Mouse (Mus musculus): ENCODE measurements around the gene Umps. TPM values are rescaled to one million over a fixed set of nuclear protein-coding genes. Genes with fewer than 3 reads are reported as not detected.

Gene Umps
- total and polyA plus RNA-seq, 3 experiments = 115 to 173 (median 161) TPM

DNA sequence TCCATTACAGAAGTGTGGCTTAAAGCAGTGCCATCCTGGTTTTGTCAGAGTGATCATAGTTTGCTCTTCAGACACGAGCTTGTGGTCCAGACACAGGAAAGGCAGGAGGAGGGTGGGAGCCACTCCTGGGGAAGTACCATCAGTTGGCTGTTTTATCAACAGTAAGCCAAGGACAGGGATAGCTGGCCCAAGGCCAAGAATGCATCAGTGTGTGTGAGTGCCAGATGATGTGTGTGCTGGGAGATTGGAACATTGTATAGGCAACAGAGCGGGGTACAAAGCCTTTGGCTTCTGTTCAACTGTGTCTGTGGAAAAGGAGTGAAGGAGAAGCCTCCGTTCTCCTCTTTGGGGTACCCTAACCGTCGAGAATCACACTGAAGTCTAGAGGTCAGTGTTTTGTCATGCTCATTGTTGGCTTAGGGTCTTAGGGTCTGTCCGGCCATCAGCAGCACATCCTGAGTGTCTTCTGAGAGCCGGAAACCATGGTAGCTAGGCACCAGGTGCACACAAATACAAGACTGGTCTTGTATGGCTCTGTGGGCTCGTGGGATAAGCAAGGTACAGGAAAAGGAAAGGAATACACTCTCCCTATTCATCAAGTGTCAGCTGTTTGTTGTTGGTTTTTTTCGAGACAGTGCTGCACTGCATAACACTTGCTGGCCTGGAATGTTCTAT lies 37.9 kb downstream of the Umps start:
- DNase-seq (ENCODE audit: extremely low read depth) = no peak
- Histone ChIP-seq H3K9ac (ENCODE audit: insufficient read depth, low read depth) (no peak overlapping the region), H3K4me3 (replicated peaks in 1 of 3; ENCODE audit: low read depth in 2 of 3, low read length in 2 of 3, poor library complexity in 1 of 3) (no peak overlapping the region), H3K36me3 (replicated peaks in 1 of 2; ENCODE audit: control insufficient read depth in 1 of 2, insufficient read depth in 1 of 2, low read length in 1 of 2) (no peaks in the 10 kb centered on the region), H3K9me3 (replicated peaks; ENCODE audit: low read length) (no peaks in the 10 kb centered on the region), H3K27ac (ENCODE audit: insufficient read depth, low read depth) (no peak overlapping the region), H3K27me3 (replicated peaks) (peaks cover 48% of the 10 kb centered on the region), H3K4me2 (ENCODE audit: insufficient read depth, low read depth, poor library complexity, severe bottlenecking) (no peak overlapping the region), H3K4me1 (ENCODE audit: control insufficient read depth in 1 of 2, insufficient read depth in 2 of 2) (no peaks in the 10 kb centered on the region), H3K79me2 (replicated peaks; ENCODE audit: control insufficient read depth, extremely low read depth, insufficient read depth, poor library complexity, severe bottlenecking) (no peaks in the 10 kb centered on the region)
- dilution Hi-C loops (cut with MboI; ENCODE audit: extremely low pct_ligation_motif_present, extremely low pct_unique_long_range_greater_than_20kb, low sequenced_read_pairs) (no loop called here), in situ Hi-C loops (cut with MboI; ENCODE audit: low pct_ligation_motif_present, low pct_unique_long_range_greater_than_20kb, low sequenced_read_pairs) (no loop called here)
- no peak for TF ChIP-seq HCFC1 (IDR thresholded peaks at IDR 0.05; ENCODE audit: low read depth, low read length)
- no peak for TF ChIP-seq MXI1 (IDR thresholded peaks at IDR 0.05; ENCODE audit: low read depth, low read length)
- no peak for TF ChIP-seq ZMIZ1 (IDR thresholded peaks at IDR 0.05; ENCODE audit: low read depth, low read length)
- no peak for TF ChIP-seq CTCF (conservative IDR thresholded peaks at IDR 0.05 in 1 of 2, IDR thresholded peaks at IDR 0.05 in 1 of 2; ENCODE audit: low read depth in 2 of 2, low read length in 2 of 2)
- TF ChIP-seq ZNF384 (IDR thresholded peaks at IDR 0.05; ENCODE audit: low read depth, low read length) = no peak
- TF ChIP-seq RAD21 (IDR thresholded peaks at IDR 0.05; ENCODE audit: low read depth, low read length) = no peak
- no peak for TF ChIP-seq USF1 (IDR thresholded peaks at IDR 0.05; ENCODE audit: low read depth, low read length)
- TF ChIP-seq IRF4 (IDR thresholded peaks at IDR 0.05; ENCODE audit: low read depth, low read length) = no peak
- no peak for TF ChIP-seq MEF2A (IDR thresholded peaks at IDR 0.05; ENCODE audit: borderline replicate concordance, low read depth, low read length)
- no peak for TF ChIP-seq POLR2A (IDR thresholded peaks at IDR 0.05; ENCODE audit: low read depth, low read length)
- no peak for TF ChIP-seq MAX (IDR thresholded peaks at IDR 0.05; ENCODE audit: low read length)
- no peak for TF ChIP-seq MYC (IDR thresholded peaks at IDR 0.05; ENCODE audit: low read depth, low read length)
- no peak for TF ChIP-seq POLR2AphosphoS2 (IDR thresholded peaks at IDR 0.05; ENCODE audit: low read depth, low read length)
- no peak for TF ChIP-seq SMC3 (IDR thresholded peaks at IDR 0.05; ENCODE audit: low read depth, low read length)
- TF ChIP-seq BHLHE40 (IDR thresholded peaks at IDR 0.05; ENCODE audit: low read depth, low read length) = no peak

DNA sequence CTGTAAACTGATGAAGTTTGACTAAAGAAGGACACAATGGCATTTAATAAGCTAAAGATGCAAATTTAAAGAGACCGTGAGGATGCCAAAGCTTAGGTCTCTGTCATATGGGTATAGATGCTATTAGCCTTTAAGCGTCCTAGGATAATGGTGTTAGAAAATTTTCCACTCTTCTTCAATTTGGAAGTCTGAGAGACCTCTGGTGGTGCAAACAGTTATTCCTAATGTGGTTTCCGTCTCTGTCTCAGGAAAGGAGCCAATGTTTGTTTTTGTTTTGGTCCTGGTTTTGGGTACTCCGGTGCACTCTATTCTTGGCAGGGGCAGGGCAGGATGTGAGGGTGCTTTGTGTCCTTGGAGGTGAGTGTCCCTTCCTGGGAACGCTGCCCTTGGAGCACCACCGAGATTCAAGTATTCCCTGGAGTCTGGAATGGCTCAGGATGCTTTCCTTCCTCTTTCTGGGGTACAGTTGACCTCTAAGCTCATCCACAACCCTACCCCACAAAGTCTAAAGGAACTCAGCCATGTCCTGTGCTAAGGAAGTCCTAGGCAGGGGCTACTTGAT lies 39.5 kb downstream of the Umps start:
- dilution Hi-C loops (cut with MboI; ENCODE audit: extremely low pct_ligation_motif_present, extremely low pct_unique_long_range_greater_than_20kb, low sequenced_read_pairs) = no loop called here
- DNase-seq (ENCODE audit: extremely low read depth) = no peak
- Histone ChIP-seq H3K36me3 (replicated peaks in 1 of 2; ENCODE audit: control insufficient read depth in 1 of 2, insufficient read depth in 1 of 2, low read length in 1 of 2) (no peaks in the 10 kb centered on the region), H3K9ac (ENCODE audit: insufficient read depth, low read depth) (no peak overlapping the region), H3K4me2 (ENCODE audit: insufficient read depth, low read depth, poor library complexity, severe bottlenecking) (no peak overlapping the region), H3K9me3 (replicated peaks; ENCODE audit: low read length) (no peaks in the 10 kb centered on the region), H3K27ac (ENCODE audit: insufficient read depth, low read depth) (no peak overlapping the region), H3K4me3 (replicated peaks in 1 of 3; ENCODE audit: low read depth in 2 of 3, low read length in 2 of 3, poor library complexity in 1 of 3) (no peak overlapping the region), H3K4me1 (ENCODE audit: control insufficient read depth in 1 of 2, insufficient read depth in 2 of 2) (no peaks in the 10 kb centered on the region), H3K79me2 (replicated peaks; ENCODE audit: control insufficient read depth, extremely low read depth, insufficient read depth, poor library complexity, severe bottlenecking) (no peaks in the 10 kb centered on the region), H3K27me3 (replicated peaks) (peaks cover 41% of the 10 kb centered on the region)
- TF ChIP-seq TCF12 (IDR thresholded peaks at IDR 0.05; ENCODE audit: low read depth, low read length) (no peak), CHD2 (IDR thresholded peaks at IDR 0.05; ENCODE audit: low read length) (no peak), IRF4 (IDR thresholded peaks at IDR 0.05; ENCODE audit: low read depth, low read length) (no peak), POLR2AphosphoS2 (IDR thresholded peaks at IDR 0.05; ENCODE audit: low read depth, low read length) (no peak), MEF2A (IDR thresholded peaks at IDR 0.05; ENCODE audit: borderline replicate concordance, low read depth, low read length) (no peak)
- in situ Hi-C loops (cut with MboI; ENCODE audit: low pct_ligation_motif_present, low pct_unique_long_range_greater_than_20kb, low sequenced_read_pairs) = no loop called here
